Mouse (Mus musculus): ENCODE measurements around the gene Usp35.
A peak's percentile ranks its signal among the peaks of the same experiment; 100 is the strongest.

DNA sequence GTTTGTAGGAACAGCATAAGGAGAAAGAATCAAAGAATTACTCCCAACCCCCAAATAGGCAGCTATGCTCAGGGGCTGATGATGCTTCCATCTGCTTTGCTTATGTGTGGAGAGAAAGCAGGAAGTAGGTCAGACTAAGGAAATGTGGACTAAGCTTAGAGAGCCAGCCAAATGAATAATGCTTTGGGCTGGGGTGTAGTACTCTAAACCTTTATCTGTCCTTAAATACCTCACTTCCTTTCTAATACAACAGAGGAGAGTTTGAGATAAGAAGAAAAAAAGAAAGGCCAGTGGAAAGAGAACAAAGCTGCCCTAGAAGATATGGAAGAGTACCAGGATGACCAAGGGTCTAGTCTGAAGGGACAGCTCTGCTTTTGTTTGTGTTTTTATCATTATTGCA lies 61.5 kb downstream of the Usp35 start:
- no peak for TF ChIP-seq CTCF (IDR thresholded peaks at IDR 0.05; ENCODE audit: low read depth)
- peak; percentile 52 for TF ChIP-seq EP300 (IDR thresholded peaks at IDR 0.05; ENCODE audit: low read depth)
